Mouse (Mus musculus): ENCODE data around the gene Pygm. TPM values are rescaled to one million over a fixed set of nuclear protein-coding genes. Genes with fewer than 3 reads are reported as not detected.

Pygm gene
- polyA plus RNA-seq, 1 experiment from 2014 or later = 84.3 TPM

- ATAC-seq (ENCODE audit: low read depth) (no peak), DNase-seq (ENCODE audit: low spot score) (no peak)
- H3K4me1 ChIP-seq (ENCODE audit: control insufficient read depth, insufficient read depth, low read length) = peaks cover 4% of the 10 kb centered on the region; the same call in 1 of the 2 replicates
- no peak overlapping the region for H3K27ac ChIP-seq (replicated peaks; ENCODE audit: low read depth, low read length)
- no peaks in the 10 kb centered on the region for H3K9me3 ChIP-seq (ENCODE audit: control insufficient read depth, low read length)
- peaks cover 82% of the 10 kb centered on the region for H3K27me3 ChIP-seq (replicated peaks; ENCODE audit: control insufficient read depth, insufficient read depth, low read length)
- H3K9ac ChIP-seq (ENCODE audit: low read depth, low read length) = no peak overlapping the region
- no peak overlapping the region for H3K4me2 ChIP-seq (ENCODE audit: low read depth, low read length)
- WGBS = 71% methylated on average over 7 of the region's 7 CpGs
- H3K36me3 ChIP-seq (ENCODE audit: control insufficient read depth, insufficient read depth, low read length) = no peaks in the 10 kb centered on the region
- H3K4me3 ChIP-seq (ENCODE audit: low read depth, low read length) = no peak overlapping the region
Measured at GRCm38 (mm10) chr19:6422014-6422413, 37.8 kb downstream of the Pygm start.

GRCm38 (mm10) chr19:6423241-6423640 lies 39.0 kb downstream of the Pygm start:
- no peak overlapping the region for H3K4me3 ChIP-seq (ENCODE audit: low read depth, low read length)
- no peak overlapping the region for H3K4me2 ChIP-seq (ENCODE audit: low read depth, low read length)
- 77% methylated on average over 16 of the region's 16 CpGs for WGBS
- no peak for ATAC-seq (ENCODE audit: low read depth)
- H3K27me3 ChIP-seq (replicated peaks; ENCODE audit: control insufficient read depth, insufficient read depth, low read length) = peaks cover 91% of the 10 kb centered on the region
- H3K4me1 ChIP-seq (ENCODE audit: control insufficient read depth, insufficient read depth, low read length) = peaks cover 9% of the 10 kb centered on the region
- no peak overlapping the region for H3K27ac ChIP-seq (replicated peaks; ENCODE audit: low read depth, low read length)
- no peak overlapping the region for H3K9ac ChIP-seq (ENCODE audit: low read depth, low read length)
- no peaks in the 10 kb centered on the region for H3K36me3 ChIP-seq (ENCODE audit: control insufficient read depth, insufficient read depth, low read length)
- no peak for DNase-seq (ENCODE audit: low spot score)
- H3K9me3 ChIP-seq (ENCODE audit: control insufficient read depth, low read length) = no peaks in the 10 kb centered on the region

DNA sequence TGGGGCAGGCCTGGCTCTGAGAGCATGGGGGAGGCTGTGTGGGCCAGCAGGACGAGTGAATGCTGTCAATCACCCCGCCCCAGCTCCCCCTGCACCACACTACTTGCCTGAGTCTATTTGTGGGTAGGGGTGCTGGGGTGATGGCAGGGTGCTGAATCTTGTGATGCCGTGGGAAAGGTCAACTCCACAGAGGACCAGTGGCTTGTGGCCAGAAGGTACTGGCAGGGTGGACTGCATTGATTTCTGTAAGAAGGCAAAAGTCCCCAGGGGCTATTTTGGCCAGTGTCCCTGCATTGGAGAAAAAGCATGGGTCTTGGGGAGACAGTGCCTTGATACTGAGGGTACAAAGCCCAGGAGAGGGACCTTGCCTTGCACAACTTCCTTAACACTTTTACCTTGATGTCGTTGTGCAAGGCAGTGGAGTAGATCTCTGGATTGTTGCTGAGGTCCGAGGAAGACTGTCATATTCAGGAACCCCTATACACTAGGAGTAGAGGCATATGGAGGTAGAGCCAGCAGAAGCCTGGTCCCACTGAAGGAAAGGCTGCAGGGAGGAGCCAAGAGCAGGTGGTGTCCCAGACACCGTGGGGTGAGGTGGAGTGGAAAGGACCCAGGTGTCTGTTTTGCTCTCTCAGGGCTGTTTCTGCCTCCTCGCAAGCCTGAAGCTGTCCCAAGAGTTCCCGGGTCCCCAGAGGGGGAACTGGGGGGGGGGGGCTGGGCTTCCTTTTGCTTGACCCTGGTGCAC lies 40.1 kb downstream of the Pygm start:
- H3K36me3 ChIP-seq (ENCODE audit: control insufficient read depth, insufficient read depth, low read length) = no peaks in the 10 kb centered on the region
- DNase-seq (ENCODE audit: low spot score) (no peak), ATAC-seq (ENCODE audit: low read depth) (no peak)
- no peak overlapping the region for H3K4me3 ChIP-seq (ENCODE audit: low read depth, low read length)
- H3K9me3 ChIP-seq (ENCODE audit: control insufficient read depth, low read length) = no peaks in the 10 kb centered on the region
- no peak overlapping the region for H3K9ac ChIP-seq (ENCODE audit: low read depth, low read length)
- no peak overlapping the region for H3K27ac ChIP-seq (replicated peaks; ENCODE audit: low read depth, low read length)
- no peak overlapping the region for H3K4me2 ChIP-seq (ENCODE audit: low read depth, low read length)
- peaks cover 8% of the 10 kb centered on the region for H3K4me1 ChIP-seq (ENCODE audit: control insufficient read depth, insufficient read depth, low read length)
- WGBS = 56% methylated on average over 7 of the region's 8 CpGs
- H3K27me3 ChIP-seq (replicated peaks; ENCODE audit: control insufficient read depth, insufficient read depth, low read length) = peaks cover 91% of the 10 kb centered on the region

DNA sequence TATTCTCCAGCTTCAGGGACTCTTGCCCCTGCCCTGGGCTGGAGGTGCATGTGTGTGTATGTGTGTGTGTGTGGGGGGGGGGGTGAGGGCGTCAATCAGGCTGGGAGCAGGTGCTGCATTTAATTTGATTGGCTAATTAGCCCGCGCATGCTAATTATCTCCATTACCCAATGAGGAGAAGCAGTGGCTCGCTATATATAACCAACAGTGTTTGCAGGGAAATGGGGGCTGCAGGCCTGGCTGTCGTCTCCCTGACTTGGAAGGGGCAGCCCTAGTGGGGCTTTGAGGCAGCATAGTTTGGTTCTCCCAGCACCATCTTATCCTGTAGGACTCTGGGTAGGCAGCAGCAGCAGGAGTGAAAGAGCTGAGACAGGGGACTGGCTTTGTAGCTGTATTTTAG lies 41.4 kb downstream of the Pygm start:
- 48% methylated on average over 4 of the region's 5 CpGs for WGBS
- Histone ChIP-seq H3K4me3 (ENCODE audit: low read depth, low read length) (no peak overlapping the region), H3K4me1 (ENCODE audit: control insufficient read depth, insufficient read depth, low read length) (peaks cover 8% of the 10 kb centered on the region), H3K27ac (replicated peaks; ENCODE audit: low read depth, low read length) (no peak overlapping the region), H3K4me2 (ENCODE audit: low read depth, low read length) (no peak overlapping the region), H3K9ac (ENCODE audit: low read depth, low read length) (no peak overlapping the region), H3K36me3 (ENCODE audit: control insufficient read depth, insufficient read depth, low read length) (no peaks in the 10 kb centered on the region), H3K27me3 (replicated peaks; ENCODE audit: control insufficient read depth, insufficient read depth, low read length) (peaks cover 91% of the 10 kb centered on the region), H3K9me3 (ENCODE audit: control insufficient read depth, low read length) (no peaks in the 10 kb centered on the region)
- no peak for ATAC-seq (ENCODE audit: low read depth)
- no peak for DNase-seq (ENCODE audit: low spot score)

GRCm38 (mm10) chr19:6426703-6427500 lies 42.7 kb downstream of the Pygm start:
- WGBS = 29% methylated on average over 11 of the region's 13 CpGs
- H3K4me2 ChIP-seq (ENCODE audit: low read depth, low read length) = no peak overlapping the region

DNA sequence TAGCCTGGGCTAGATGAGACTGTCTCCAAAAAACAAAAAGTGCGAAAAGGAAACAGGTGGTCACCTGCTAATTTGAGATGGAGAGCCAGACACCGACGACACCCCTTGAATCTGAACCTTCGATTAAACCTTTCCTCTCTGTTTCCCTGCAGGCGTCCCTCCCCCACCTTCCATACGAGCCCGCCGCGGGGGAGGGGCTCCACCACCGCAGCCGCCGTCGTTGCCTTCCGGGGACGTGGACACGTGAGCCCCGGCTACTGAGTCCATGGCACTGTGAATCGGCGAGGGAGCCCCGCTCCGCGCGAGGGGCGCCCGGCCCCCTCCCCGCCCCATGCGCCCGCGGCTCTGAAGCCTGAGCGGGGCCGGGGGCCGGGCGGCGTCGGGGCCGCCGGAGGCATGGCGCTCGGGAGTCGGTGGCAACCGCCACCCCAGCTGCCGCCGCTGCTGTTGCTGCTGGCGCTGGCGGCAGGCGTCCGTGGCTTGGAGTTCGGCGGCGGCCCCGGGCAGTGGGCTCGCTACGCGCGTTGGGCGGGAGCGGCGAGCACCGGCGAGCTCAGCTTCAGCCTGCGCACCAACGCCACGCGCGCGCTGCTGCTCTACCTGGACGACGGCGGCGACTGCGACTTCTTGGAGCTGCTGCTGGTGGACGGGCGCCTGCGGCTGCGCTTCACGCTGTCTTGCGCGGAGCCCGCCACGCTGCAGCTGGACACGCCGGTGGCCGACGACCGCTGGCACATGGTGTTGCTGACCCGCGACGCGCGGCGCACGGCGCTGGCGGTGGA lies 43.6 kb downstream of the Pygm start:
- no peak overlapping the region for H3K27ac ChIP-seq (replicated peaks; ENCODE audit: low read depth, low read length)
- 2% methylated on average over 34 of the region's 94 CpGs for WGBS
- H3K4me2 ChIP-seq (ENCODE audit: low read depth, low read length) = peak overlapping the region; percentile 57
- DNase-seq (ENCODE audit: low spot score) (peak; percentile 62), ATAC-seq (ENCODE audit: low read depth) (peak; percentile 34; the same call in 1 of the 2 replicates)
- no peaks in the 10 kb centered on the region for H3K36me3 ChIP-seq (ENCODE audit: control insufficient read depth, insufficient read depth, low read length)
- H3K9me3 ChIP-seq (ENCODE audit: control insufficient read depth, low read length) = no peaks in the 10 kb centered on the region
- H3K4me3 ChIP-seq (ENCODE audit: low read depth, low read length) = peak overlapping the region; percentile 36
- peaks cover 8% of the 10 kb centered on the region for H3K4me1 ChIP-seq (ENCODE audit: control insufficient read depth, insufficient read depth, low read length)
- no peak overlapping the region for H3K9ac ChIP-seq (ENCODE audit: low read depth, low read length)
- peaks cover 85% of the 10 kb centered on the region for H3K27me3 ChIP-seq (replicated peaks; ENCODE audit: control insufficient read depth, insufficient read depth, low read length)

More at GRCm38 (mm10) chr19:6426703-6427500, 42.7 kb downstream of the Pygm start:
- peaks cover 87% of the 10 kb centered on the region for H3K27me3 ChIP-seq (replicated peaks; ENCODE audit: control insufficient read depth, insufficient read depth, low read length)
- no peak overlapping the region for H3K4me3 ChIP-seq (ENCODE audit: low read depth, low read length)
- H3K27ac ChIP-seq (replicated peaks; ENCODE audit: low read depth, low read length) = no peak overlapping the region
- no peak overlapping the region for H3K9ac ChIP-seq (ENCODE audit: low read depth, low read length)
- ATAC-seq (ENCODE audit: low read depth) (no peak), DNase-seq (ENCODE audit: low spot score) (peak; percentile 54)
- H3K36me3 ChIP-seq (ENCODE audit: control insufficient read depth, insufficient read depth, low read length) = no peaks in the 10 kb centered on the region
- peaks cover 8% of the 10 kb centered on the region for H3K4me1 ChIP-seq (ENCODE audit: control insufficient read depth, insufficient read depth, low read length)
- H3K9me3 ChIP-seq (ENCODE audit: control insufficient read depth, low read length) = no peaks in the 10 kb centered on the region

DNA sequence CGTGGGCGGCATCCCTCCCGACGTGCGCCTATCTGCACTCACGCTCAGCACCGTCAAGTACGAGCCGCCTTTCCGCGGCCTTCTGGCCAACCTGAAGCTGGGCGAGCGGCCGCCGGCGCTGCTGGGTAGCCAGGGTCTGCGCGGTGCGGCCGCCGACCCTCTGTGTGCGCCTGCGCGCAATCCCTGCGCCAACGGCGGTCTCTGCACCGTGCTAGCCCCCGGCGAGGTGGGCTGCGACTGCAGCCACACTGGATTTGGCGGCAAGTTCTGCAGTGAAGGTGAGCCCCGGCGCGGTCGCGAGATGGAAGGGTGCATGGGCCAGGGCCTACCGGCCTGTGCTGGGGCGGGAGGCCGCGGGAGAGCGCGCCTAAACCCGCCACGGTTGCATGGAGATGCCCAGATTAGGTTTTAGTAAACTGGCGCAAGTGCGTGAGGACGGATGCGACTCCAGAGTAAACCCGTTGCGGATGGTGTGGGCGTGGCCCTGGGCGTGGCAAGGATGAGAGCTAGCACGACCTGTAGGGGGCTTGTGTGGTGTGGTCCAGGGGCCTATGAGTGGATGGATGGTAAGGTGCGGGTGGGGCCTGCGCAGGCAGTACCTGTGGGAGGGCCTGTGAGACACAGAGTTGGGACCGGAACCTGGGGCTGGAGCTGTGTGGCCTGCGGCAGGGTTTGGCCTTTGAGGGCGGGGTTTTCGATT lies 44.5 kb downstream of the Pygm start:
- peaks cover 8% of the 10 kb centered on the region for H3K4me1 ChIP-seq (ENCODE audit: control insufficient read depth, insufficient read depth, low read length)
- ATAC-seq (ENCODE audit: low read depth) (peak; percentile 58), DNase-seq (ENCODE audit: low spot score) (peak; percentile 33)
- peaks cover 79% of the 10 kb centered on the region for H3K27me3 ChIP-seq (replicated peaks; ENCODE audit: control insufficient read depth, insufficient read depth, low read length)
- under 1% methylated on average over 51 of the region's 60 CpGs for WGBS
- H3K4me2 ChIP-seq (ENCODE audit: low read depth, low read length) = peak overlapping the region; percentile 57
- no peak overlapping the region for H3K27ac ChIP-seq (replicated peaks; ENCODE audit: low read depth, low read length)
- H3K9ac ChIP-seq (ENCODE audit: low read depth, low read length) = no peak overlapping the region
- H3K36me3 ChIP-seq (ENCODE audit: control insufficient read depth, insufficient read depth, low read length) = no peaks in the 10 kb centered on the region
- peak overlapping the region; percentile 36 for H3K4me3 ChIP-seq (ENCODE audit: low read depth, low read length)
- no peaks in the 10 kb centered on the region for H3K9me3 ChIP-seq (ENCODE audit: control insufficient read depth, low read length)

DNA sequence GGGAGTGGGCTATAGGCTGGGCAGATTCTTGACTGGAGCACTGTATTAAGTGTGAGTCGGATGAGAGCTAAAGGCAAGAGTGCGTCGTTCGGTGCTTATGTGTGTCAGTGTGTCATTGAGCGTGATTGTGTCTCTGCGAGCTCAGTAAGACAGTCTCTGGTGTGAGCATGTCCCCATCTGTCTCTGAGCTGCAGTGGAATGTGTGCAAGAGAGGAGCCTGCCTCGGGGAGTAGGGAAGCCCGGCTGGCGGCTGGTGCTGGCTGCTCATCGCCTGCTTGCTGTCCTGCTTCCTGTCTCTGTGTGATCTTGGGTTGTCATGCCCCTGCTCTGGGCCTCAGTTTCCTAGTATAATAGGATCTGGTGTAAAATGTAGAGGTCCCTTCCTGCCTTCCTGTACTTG lies 58.8 kb downstream of the Pygm start:
- H3K4me3 ChIP-seq (ENCODE audit: low read depth, low read length) = no peak overlapping the region
- no peak overlapping the region for H3K27ac ChIP-seq (replicated peaks; ENCODE audit: low read depth, low read length)
- H3K27me3 ChIP-seq (replicated peaks; ENCODE audit: control insufficient read depth, insufficient read depth, low read length) = no peaks in the 10 kb centered on the region
- no peaks in the 10 kb centered on the region for H3K36me3 ChIP-seq (ENCODE audit: control insufficient read depth, insufficient read depth, low read length)
- H3K9ac ChIP-seq (ENCODE audit: low read depth, low read length) = no peak overlapping the region
- no peaks in the 10 kb centered on the region for H3K9me3 ChIP-seq (ENCODE audit: control insufficient read depth, low read length)
- DNase-seq (ENCODE audit: low spot score) = no peak
- no peak for ATAC-seq (ENCODE audit: low read depth)
- 63% methylated on average over 9 of the region's 10 CpGs for WGBS
- 0 out of 2 replicates have a peak, but pooled peaks cover 4% of the 10 kb centered on the region for H3K4me1 ChIP-seq (ENCODE audit: control insufficient read depth, insufficient read depth, low read length)
- H3K4me2 ChIP-seq (ENCODE audit: low read depth, low read length) = no peak overlapping the region

Measured in embryonic facial prominence, embryonic 14.5 days (tissue).